Mouse (Mus musculus) ES-E14 (cell line): ENCODE measurements around the gene Olfr804. TPM values are rescaled to one million over a fixed set of nuclear protein-coding genes. Genes with fewer than 3 reads are reported as not detected.

Experiments used
- DNase-seq: peaks from one replicate; pipeline ENCODE4 v3.0.0-alpha.2; 2013; ENCODE audit warnings: low read depth, low spot score
- H3K27ac ChIP-seq: 2 replicates; pipeline ENCODE4 v1.5.1; 2012; ENCODE audit warnings: low read depth, mild to moderate bottlenecking, low read length, moderate library complexity, mixed read lengths; ENCODE audit not compliant: poor library complexity, insufficient read depth, severe bottlenecking
- H3K36me3 ChIP-seq: 2 replicates; pipeline ENCODE4 v1.6.1; 2012; ENCODE audit warnings: mild to moderate bottlenecking, low read length, moderate library complexity, mixed read lengths; ENCODE audit not compliant: control insufficient read depth, poor library complexity, insufficient read depth, severe bottlenecking
- H3K4me1 ChIP-seq, 2 experiments: fragments of 150-350 bp in 1 of 2; sonication (generic) in 1 of 2; 2 replicates each; pipeline ENCODE4 v1.6.1; 2012; ENCODE audit warnings: low read length in 2 of 2, mild to moderate bottlenecking in 1 of 2, mixed read lengths in 1 of 2; ENCODE audit not compliant: control insufficient read depth in 2 of 2, insufficient read depth in 2 of 2, poor library complexity in 1 of 2
- H3K4me3 ChIP-seq, 2 experiments: fragments of 150-350 bp in 1 of 2; sonication (generic) in 1 of 2; 2 replicates each; pipeline ENCODE4 v1.5.1; 2012; ENCODE audit warnings: low read length in 2 of 2, low read depth in 1 of 2, mild to moderate bottlenecking in 1 of 2, mixed read lengths in 1 of 2; ENCODE audit not compliant: insufficient read depth in 1 of 2, poor library complexity in 1 of 2, severe bottlenecking in 1 of 2
- H3K9ac ChIP-seq: 2 replicates; pipeline ENCODE4 v1.6.1; 2012; ENCODE audit warnings: low read depth, mild to moderate bottlenecking, low read length, mixed read lengths; ENCODE audit not compliant: poor library complexity, insufficient read depth, severe bottlenecking
- H3K9me3 ChIP-seq: fragments of 150-350 bp; sonication (generic); 2 replicates; pipeline ENCODE4 v1.6.1; 2012; ENCODE audit warnings: low read depth, mild to moderate bottlenecking, low read length; ENCODE audit not compliant: control insufficient read depth, insufficient read depth
- CHD2 ChIP-seq: IDR thresholded peaks from 2 replicates; pipeline ENCODE4 v1.6.1; 2014; ENCODE audit warnings: mild to moderate bottlenecking, low read depth, low read length, inconsistent platforms
- HCFC1 ChIP-seq: IDR thresholded peaks from 2 replicates; pipeline ENCODE4 v1.6.1; 2012; ENCODE audit warnings: low read length, inconsistent platforms, borderline replicate concordance; ENCODE audit not compliant: insufficient read depth
- MAFK ChIP-seq: IDR thresholded peaks from 2 replicates; pipeline ENCODE4 v1.6.1; 2014; ENCODE audit warnings: mild to moderate bottlenecking, low read depth, low read length, inconsistent platforms; ENCODE audit not compliant: insufficient read depth
- ZC3H11A ChIP-seq: IDR thresholded peaks from 2 replicates; pipeline ENCODE4 v1.6.1; 2012; ENCODE audit warnings: low read depth, mild to moderate bottlenecking, inconsistent platforms, low read length, borderline replicate concordance
- ZNF384 ChIP-seq: IDR thresholded peaks from 2 replicates; pipeline ENCODE4 v1.6.1; 2012; ENCODE audit warnings: low read depth, low read length, inconsistent platforms
- in situ Hi-C, 2 experiments: fragments of 600-800 bp; cut with MboI; formaldehyde crosslinking; loops; one replicate each; pipeline ENCODE4 v1.15.1; 2025; ENCODE audit warnings: low sequenced_read_pairs in 2 of 2, inconsistent platforms in 1 of 2; ENCODE audit not compliant: unreplicated experiment in 2 of 2
- total RNA-seq: library from RNA; depleted of rRNA; stranded (reverse); fragments of 300-350 nt; gene quantifications from 2 replicates; pipeline ENCODE4 v1.2.3, GENCODE M21; 2012; rRNA removed

Olfr804 gene
- total RNA-seq: not detected in 2 replicates

DNA sequence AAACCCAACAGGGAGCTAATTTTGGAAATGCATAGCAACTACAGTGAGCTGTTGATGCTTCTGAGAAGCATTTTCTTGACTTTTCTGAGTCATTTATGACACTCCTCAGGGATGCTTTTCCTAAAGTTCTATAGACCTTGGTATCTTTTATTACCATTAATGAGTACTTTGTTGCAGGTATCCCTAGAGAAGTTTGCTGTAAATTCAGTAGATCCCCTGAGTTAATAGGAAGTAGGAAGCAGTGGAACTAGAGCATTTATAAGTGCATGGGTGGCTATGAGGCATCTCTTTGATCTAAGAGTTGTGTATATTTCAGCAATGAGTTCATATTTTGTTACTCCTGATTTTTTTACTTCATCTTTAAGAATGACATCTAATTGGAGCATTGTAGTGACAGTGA lies at the start of gene Olfr804:
TSS of gene Olfr804 (plus strand) at position 301 of the 400 bp plus-strand sequence.
- TF ChIP-seq CHD2: no peak
- TF ChIP-seq ZC3H11A: no peak
- no peak for TF ChIP-seq ZNF384
- no peak for TF ChIP-seq HCFC1
- TF ChIP-seq MAFK: no peak
- Histone ChIP-seq H3K27ac (no peak within 1 kb of the TSS), H3K9me3 (no peaks in the 10 kb centered on the region), H3K4me3 (no peak within 1 kb of the TSS), H3K4me1 (no peaks in the 10 kb centered on the region), H3K36me3 (no peaks in the 10 kb centered on the region), H3K9ac (no peak within 1 kb of the TSS)
- DNase-seq: no peak
- in situ Hi-C loops: no loop called here

DNA sequence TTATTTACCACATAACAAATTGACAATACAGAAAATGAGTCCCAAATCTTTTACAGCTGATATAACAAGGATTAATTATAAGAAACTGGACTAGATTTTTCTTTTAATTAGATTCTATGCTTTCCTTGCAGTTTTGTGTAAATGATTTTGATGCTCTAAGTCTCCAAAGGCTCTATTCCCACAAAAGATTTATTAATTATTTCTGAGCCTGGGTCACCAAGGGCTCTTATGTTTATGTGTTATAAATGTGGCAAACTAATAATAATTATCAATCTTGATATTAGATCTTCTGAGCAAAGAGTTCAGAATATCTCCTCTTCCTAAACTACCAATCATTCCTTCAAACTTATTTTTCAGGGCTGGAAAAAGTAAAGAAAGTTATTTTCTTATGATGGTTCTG lies 45.6 kb upstream of the Olfr804 start, which contains the start of gene Olfr800:
TSS of gene Olfr800 (plus strand) at position 301 of the 400 bp plus-strand sequence.
- H3K27ac ChIP-seq: no peak within 1 kb of the TSS
- in situ Hi-C loops: no loop called here
- H3K9me3 ChIP-seq: no peaks in the 10 kb centered on the region
- H3K36me3 ChIP-seq: no peaks in the 10 kb centered on the region
- no peaks in the 10 kb centered on the region for H3K4me1 ChIP-seq
- TF ChIP-seq ZNF384 (no peak), ZC3H11A (no peak), CHD2 (no peak), HCFC1 (no peak), MAFK (no peak)
- H3K4me3 ChIP-seq: no peak within 1 kb of the TSS
- no peak within 1 kb of the TSS for H3K9ac ChIP-seq
- no peak for DNase-seq

DNA sequence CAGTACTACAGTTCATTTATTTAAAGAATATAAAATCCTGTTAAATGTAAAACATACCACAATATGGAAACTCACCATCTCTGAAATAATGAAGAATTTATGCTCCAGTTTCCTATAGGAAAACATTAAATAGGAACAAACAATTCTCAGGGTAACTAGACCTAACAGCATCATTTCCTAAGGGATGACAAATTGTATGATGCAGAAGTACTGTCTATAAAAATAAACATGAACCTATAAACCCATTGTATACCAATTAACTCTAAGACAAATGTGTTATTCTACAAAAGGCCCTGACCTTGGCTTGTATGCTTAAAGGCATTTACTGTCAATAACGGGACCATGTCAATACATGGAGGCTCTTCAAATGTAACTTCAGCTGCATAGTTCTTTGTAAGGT lies 29.2 kb upstream of the Olfr804 start, which contains the start of gene Olfr801:
TSS of gene Olfr801 (minus strand) at position 101 of the 400 bp plus-strand sequence.
- Histone ChIP-seq H3K9me3 (no peaks in the 10 kb centered on the region), H3K4me1 (no peaks in the 10 kb centered on the region), H3K27ac (no peak within 1 kb of the TSS), H3K36me3 (no peaks in the 10 kb centered on the region), H3K4me3 (no peak within 1 kb of the TSS), H3K9ac (no peak within 1 kb of the TSS)
- no peak for TF ChIP-seq MAFK
- TF ChIP-seq HCFC1: no peak
- TF ChIP-seq ZNF384: no peak
- TF ChIP-seq ZC3H11A: no peak
- TF ChIP-seq CHD2: no peak
- in situ Hi-C loops: no loop called here
- DNase-seq: no peak

DNA sequence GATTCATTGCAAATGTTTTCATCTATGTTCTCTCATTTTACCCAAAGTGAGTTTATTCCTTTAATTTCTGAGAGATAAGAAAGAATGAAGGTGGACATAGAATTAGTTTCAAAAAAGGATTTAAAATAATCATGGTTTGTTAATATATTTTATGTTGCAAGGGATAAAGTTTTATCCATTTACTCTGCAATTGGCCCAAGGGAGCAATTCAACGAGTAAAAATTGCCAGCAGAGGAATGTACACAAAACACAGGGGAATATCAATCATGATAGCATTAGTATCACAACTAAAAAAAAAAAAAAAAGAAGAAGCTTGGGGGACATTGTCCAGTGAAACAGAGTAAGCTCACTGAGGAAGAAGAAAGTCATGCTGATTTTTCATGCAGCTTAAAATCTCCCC lies 14.9 kb upstream of the Olfr804 start, which contains the start of gene Olfr802:
TSS of gene Olfr802 (minus strand) at position 101 of the 400 bp plus-strand sequence.
- DNase-seq: no peak
- no peak within 1 kb of the TSS for H3K27ac ChIP-seq
- in situ Hi-C loops: no loop called here
- no peaks in the 10 kb centered on the region for H3K36me3 ChIP-seq
- H3K9ac ChIP-seq: no peak within 1 kb of the TSS
- no peaks in the 10 kb centered on the region for H3K4me1 ChIP-seq
- H3K9me3 ChIP-seq: no peaks in the 10 kb centered on the region
- TF ChIP-seq ZNF384 (no peak), MAFK (no peak), HCFC1 (no peak), CHD2 (no peak), ZC3H11A (no peak)
- no peak within 1 kb of the TSS for H3K4me3 ChIP-seq

DNA sequence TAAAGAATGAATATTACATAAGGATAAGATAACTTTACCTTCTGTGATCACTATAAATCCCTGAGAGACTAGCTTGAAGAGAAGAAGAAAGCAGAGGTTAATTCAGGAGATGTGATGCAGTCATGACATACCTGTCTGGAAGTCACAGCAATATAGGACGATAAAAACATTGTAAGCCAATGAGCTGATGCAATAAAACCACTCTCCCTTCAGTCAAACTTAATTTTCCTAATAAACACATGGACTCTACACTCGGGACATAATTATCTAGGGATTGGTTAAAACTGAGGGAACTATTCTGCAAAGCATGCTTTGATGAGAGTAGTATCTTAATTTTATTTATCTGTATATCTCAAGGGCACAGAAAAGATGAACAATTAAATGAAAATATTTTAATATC lies 8.8 kb upstream of the Olfr804 start, which contains the start of gene Olfr803:
TSS of gene Olfr803 (minus strand) at position 101 of the 400 bp plus-strand sequence.
- Histone ChIP-seq H3K9me3 (no peaks in the 10 kb centered on the region), H3K9ac (no peak within 1 kb of the TSS), H3K4me1 (no peaks in the 10 kb centered on the region), H3K4me3 (no peak within 1 kb of the TSS), H3K36me3 (no peaks in the 10 kb centered on the region), H3K27ac (no peak within 1 kb of the TSS)
- TF ChIP-seq MAFK: no peak
- TF ChIP-seq ZC3H11A: no peak
- TF ChIP-seq CHD2: no peak
- no peak for TF ChIP-seq ZNF384
- no peak for TF ChIP-seq HCFC1
- in situ Hi-C loops: no loop called here
- DNase-seq: no peak
